Mouse (Mus musculus): ENCODE results near the gene 9130230L23Rik. TPM values are rescaled to one million over a fixed set of nuclear protein-coding genes. Genes with fewer than 3 reads are reported as not detected.
A peak's percentile ranks its signal among the peaks of the same experiment; 100 is the strongest.

The 9130230L23Rik gene
- polyA plus RNA-seq, 1 experiment = 3.5 TPM

- no peaks in the 10 kb centered on the region for H3K4me1 ChIP-seq (ENCODE audit: control insufficient read depth, insufficient read depth, low read length)
- 59% methylated on average over 3 of the region's 3 CpGs for WGBS
- no peak overlapping the region for H3K4me3 ChIP-seq (replicated peaks; ENCODE audit: extremely low read depth, low read depth, low read length)
- DNase-seq = no peak
- TF ChIP-seq POLR2A (IDR thresholded peaks at IDR 0.05; ENCODE audit: borderline replicate concordance, extremely low read depth, low read depth, low read length) (no peak), CTCF (IDR thresholded peaks at IDR 0.05; ENCODE audit: insufficient read depth, low read length) (no peak)
Observed at GRCm38 (mm10) chr5:66013999-66014398, 9.9 kb upstream of the 9130230L23Rik start.

- H3K4me3 ChIP-seq (replicated peaks; ENCODE audit: extremely low read depth, low read depth, low read length) = peak overlapping the region; percentile 21
- no peaks in the 10 kb centered on the region for H3K4me1 ChIP-seq (ENCODE audit: control insufficient read depth, insufficient read depth, low read length)
- no peak for DNase-seq
- TF ChIP-seq POLR2A (IDR thresholded peaks at IDR 0.05; ENCODE audit: borderline replicate concordance, extremely low read depth, low read depth, low read length) = 0 out of 2 replicates have a peak, but pooled peaks have one; percentile 11
- TF ChIP-seq CTCF (IDR thresholded peaks at IDR 0.05; ENCODE audit: insufficient read depth, low read length) = no peak
- WGBS = 66% methylated on average over 15 of the region's 15 CpGs
Observed at GRCm38 (mm10) chr5:66008245-66008967, 4.3 kb upstream of the 9130230L23Rik start.

- H3K4me1 ChIP-seq (ENCODE audit: control insufficient read depth, insufficient read depth, low read length) = no peaks in the 10 kb centered on the region
- DNase-seq = no peak
- 37% methylated on average over 16 of the region's 16 CpGs for WGBS
Observed at GRCm38 (mm10) chr5:66005041-66005678, 1.1 kb upstream of the 9130230L23Rik start.

DNA sequence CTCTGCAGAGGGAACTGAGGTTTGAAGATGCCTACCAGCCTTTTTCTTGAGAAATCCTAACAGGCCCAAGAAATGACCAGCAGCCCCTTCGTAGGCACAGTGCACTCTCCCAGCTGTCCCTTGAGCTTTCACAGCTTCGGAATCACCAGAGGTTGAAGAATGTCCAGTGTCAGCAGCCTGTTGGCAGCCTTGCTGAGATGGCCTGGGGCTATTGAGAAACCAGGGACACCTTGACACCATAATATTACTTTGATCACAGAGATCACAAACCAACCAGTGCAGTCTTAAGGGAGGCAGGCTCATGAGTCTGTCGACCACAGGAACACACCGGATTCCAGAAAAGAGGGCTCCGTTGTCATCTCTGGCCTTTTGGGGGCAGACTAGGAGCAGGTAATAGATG is 2.9 kb downstream of the 9130230L23Rik start:
- H3K4me3 ChIP-seq (replicated peaks; ENCODE audit: extremely low read depth, low read depth, low read length) = no peak overlapping the region
- H3K4me1 ChIP-seq (ENCODE audit: control insufficient read depth, insufficient read depth, low read length) = no peaks in the 10 kb centered on the region
- DNase-seq = no peak
- TF ChIP-seq POLR2A (IDR thresholded peaks at IDR 0.05; ENCODE audit: borderline replicate concordance, extremely low read depth, low read depth, low read length) (no peak), CTCF (IDR thresholded peaks at IDR 0.05; ENCODE audit: insufficient read depth, low read length) (no peak)
- WGBS = 70% methylated on average over 5 of the region's 5 CpGs

More at GRCm38 (mm10) chr5:66005041-66005678, 1.1 kb upstream of the 9130230L23Rik start:
- TF ChIP-seq POLR2A (IDR thresholded peaks at IDR 0.05; ENCODE audit: borderline replicate concordance, extremely low read depth, low read depth, low read length) (no peak), CTCF (IDR thresholded peaks at IDR 0.05; ENCODE audit: insufficient read depth, low read length) (no peak)
- H3K4me3 ChIP-seq (replicated peaks; ENCODE audit: extremely low read depth, low read depth, low read length) = no peak overlapping the region

- no peak for TF ChIP-seq CTCF (IDR thresholded peaks at IDR 0.05; ENCODE audit: insufficient read depth, low read length)
- no peak for TF ChIP-seq POLR2A (IDR thresholded peaks at IDR 0.05; ENCODE audit: borderline replicate concordance, extremely low read depth, low read depth, low read length)
Observed at GRCm38 (mm10) chr5:66000567-66001125, 3.4 kb downstream of the 9130230L23Rik start.

GRCm38 (mm10) chr5:66000074-66000473 is 4.0 kb downstream of the 9130230L23Rik start:
- peak; percentile 46 for DNase-seq
- no peaks in the 10 kb centered on the region for H3K4me1 ChIP-seq (ENCODE audit: control insufficient read depth, insufficient read depth, low read length)
- TF ChIP-seq POLR2A (IDR thresholded peaks at IDR 0.05; ENCODE audit: borderline replicate concordance, extremely low read depth, low read depth, low read length) (no peak), CTCF (IDR thresholded peaks at IDR 0.05; ENCODE audit: insufficient read depth, low read length) (no peak)
- 59% methylated on average over 7 of the region's 7 CpGs for WGBS
- no peak overlapping the region for H3K4me3 ChIP-seq (replicated peaks; ENCODE audit: extremely low read depth, low read depth, low read length)

More at GRCm38 (mm10) chr5:66000567-66001125, 3.4 kb downstream of the 9130230L23Rik start:
- WGBS = 39% methylated on average over 6 of the region's 6 CpGs
- H3K4me1 ChIP-seq (ENCODE audit: control insufficient read depth, insufficient read depth, low read length) = no peaks in the 10 kb centered on the region
- H3K4me3 ChIP-seq (replicated peaks; ENCODE audit: extremely low read depth, low read depth, low read length) = no peak overlapping the region
- DNase-seq = no peak

DNA sequence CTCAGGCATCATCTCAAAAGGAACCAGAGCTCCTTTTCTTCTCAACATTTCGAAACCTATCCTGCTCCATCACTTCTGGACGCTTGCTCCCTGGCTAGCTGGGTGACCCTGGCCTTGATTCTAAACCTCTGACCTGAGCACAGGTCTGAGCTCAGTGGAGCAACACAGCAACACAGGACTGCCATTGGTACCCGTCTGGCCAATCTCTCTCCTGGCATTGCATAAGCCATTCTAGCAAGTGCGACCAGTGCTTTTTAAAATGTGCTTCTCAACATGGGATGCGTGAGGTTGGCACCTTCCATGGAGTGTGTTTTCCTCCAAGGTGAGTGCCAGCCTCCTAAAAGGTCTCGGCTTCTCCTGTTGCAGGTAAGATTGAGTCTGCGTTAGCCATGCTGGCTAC is 5.0 kb downstream of the 9130230L23Rik start:
- Histone ChIP-seq H3K4me3 (replicated peaks; ENCODE audit: extremely low read depth, low read depth, low read length) (no peak overlapping the region), H3K4me1 (ENCODE audit: control insufficient read depth, insufficient read depth, low read length) (no peaks in the 10 kb centered on the region)
- WGBS = 68% methylated on average over 7 of the region's 7 CpGs
- no peak for TF ChIP-seq POLR2A (IDR thresholded peaks at IDR 0.05; ENCODE audit: borderline replicate concordance, extremely low read depth, low read depth, low read length)
- no peak for TF ChIP-seq CTCF (IDR thresholded peaks at IDR 0.05; ENCODE audit: insufficient read depth, low read length)
- DNase-seq = no peak

GRCm38 (mm10) chr5:65997813-65998212 is 6.3 kb downstream of the 9130230L23Rik start:
- H3K4me3 ChIP-seq (replicated peaks; ENCODE audit: extremely low read depth, low read depth, low read length) = no peak overlapping the region
- DNase-seq = no peak
- no peaks in the 10 kb centered on the region for H3K4me1 ChIP-seq (ENCODE audit: control insufficient read depth, insufficient read depth, low read length)
- no peak for TF ChIP-seq CTCF (IDR thresholded peaks at IDR 0.05; ENCODE audit: insufficient read depth, low read length)
- TF ChIP-seq POLR2A (IDR thresholded peaks at IDR 0.05; ENCODE audit: borderline replicate concordance, extremely low read depth, low read depth, low read length) = no peak

- WGBS = 46% methylated on average over 6 of the region's 6 CpGs
- no peak for DNase-seq
- TF ChIP-seq POLR2A (IDR thresholded peaks at IDR 0.05; ENCODE audit: borderline replicate concordance, extremely low read depth, low read depth, low read length) (no peak), CTCF (IDR thresholded peaks at IDR 0.05; ENCODE audit: insufficient read depth, low read length) (no peak)
- no peak overlapping the region for H3K4me3 ChIP-seq (replicated peaks; ENCODE audit: extremely low read depth, low read depth, low read length)
- no peaks in the 10 kb centered on the region for H3K4me1 ChIP-seq (ENCODE audit: control insufficient read depth, insufficient read depth, low read length)
Observed at GRCm38 (mm10) chr5:65994643-65995042, 9.4 kb downstream of the 9130230L23Rik start.
